ENCODE assay signal across 28 mouse cellular contexts in genomic region chr12:21322296-21322695, GRCm38 (mm10). TPM values are rescaled to one million over a fixed set of nuclear protein-coding genes. Genes with fewer than 3 reads are reported as not detected.
DNase-seq lines count a peak whose midpoint lies in the region; ATAC-seq lines count a peak whose summit lies in the region.
"Had no signal": no experiment of that assay in that cellular context is flagged by ENCODE, and none has a peak within 500 bp of the region (broad histone marks: within the 10 kb centered on the region; RNA-seq: fewer than 3 reads in every experiment).

No protein-coding gene starts in this region.

- no peaks in the 10 kb centered on the region for H3K9me3 ChIP-seq in heart, embryonic 15.5 days (replicated peaks)
- H3K9me3 ChIP-seq: embryonic facial prominence, embryonic 13.5 days; embryonic facial prominence, embryonic 15.5 days; forebrain, embryonic 10.5 days; forebrain, embryonic 12.5 days; G1E had no signal

- 92% methylated on average over 4 of the region's 4 CpGs for WGBS in heart, embryonic 15.5 days

- peaks cover 34% of the 10 kb centered on the region for H3K36me3 ChIP-seq in heart, embryonic 15.5 days

- peak; percentile 83 for DNase-seq in heart, adult 11 months
- DNase-seq in heart, adult 9 months (ENCODE audit: low spot score in 2 of 2) = no peak
- DNase-seq in heart, adult 8-10 months (ENCODE audit: low spot score) = no peak
- DNase-seq: adrenal gland, adult 8-10 months; adrenal gland, postnatal 14 days; adrenal gland, postnatal 36 days; B cell, adult 2 months; cerebellum, adult 18-20 months; cerebellum, adult 8-10 months; cerebellum, adult 9-11 months; cerebellum, postnatal 14 days; cerebellum, postnatal 36 days; embryo, embryonic 11 days had no signal

- H3K27ac ChIP-seq in heart, embryonic 15.5 days = no peak overlapping the region
- H3K27ac ChIP-seq: embryonic facial prominence, embryonic 13.5 days; embryonic facial prominence, embryonic 15.5 days; forebrain, embryonic 10.5 days; forebrain, embryonic 12.5 days had no signal

- no peak overlapping the region for H3K4me2 ChIP-seq in heart, embryonic 15.5 days
- H3K4me2 ChIP-seq: embryonic facial prominence, embryonic 13.5 days; embryonic facial prominence, embryonic 15.5 days; forebrain, embryonic 12.5 days had no signal

- no peak overlapping the region for H3K9ac ChIP-seq in heart, embryonic 15.5 days
- H3K9ac ChIP-seq: embryonic facial prominence, embryonic 13.5 days; embryonic facial prominence, embryonic 15.5 days; forebrain, embryonic 12.5 days had no signal

- no peaks in the 10 kb centered on the region for H3K27me3 ChIP-seq in heart, embryonic 15.5 days
- H3K27me3 ChIP-seq: CH12.LX; embryonic facial prominence, embryonic 13.5 days; embryonic facial prominence, embryonic 15.5 days; forebrain, embryonic 12.5 days; Patski had no signal

- H3K4me3 ChIP-seq in heart, embryonic 15.5 days = no peak overlapping the region
- H3K4me3 ChIP-seq: embryonic facial prominence, embryonic 13.5 days; embryonic facial prominence, embryonic 15.5 days; erythroblast, embryonic 14.5 days; forebrain, embryonic 10.5 days; forebrain, embryonic 12.5 days had no signal

- ATAC-seq in heart, embryonic 15.5 days (replicated peaks; ENCODE audit: insufficient number of reproducible peaks, insufficient read depth, low FRiP score, low read depth) = peak; percentile 21; the same call in 1 of the 2 replicates
- 0 out of 2 replicates have a peak, but pooled peaks have one; percentile 1 for ATAC-seq in monocyte, adult 5-6 weeks (replicated peaks; ENCODE audit: insufficient number of reproducible peaks, low FRiP score, low TSS enrichment, poor library complexity, severe bottlenecking)
- ATAC-seq in granulocyte monocyte progenitor cell, adult 5-6 weeks (replicated peaks; ENCODE audit: poor library complexity, severe bottlenecking) = no peak
- ATAC-seq: activated CD4-positive, CD25-positive, alpha-beta regulatory T cell, adult 4 months; CD4-positive, CD25-positive, alpha-beta regulatory T cell, adult 4 months; forebrain, embryonic 14.5 days; forebrain, embryonic 16.5 days; Patski had no signal

- peaks cover 1% of the 10 kb centered on the region; the same call in 1 of the 2 replicates for H3K4me1 ChIP-seq in heart, embryonic 15.5 days (replicated peaks)

RNA-seq across cellular contexts. Expression of gene Iah1, which starts 6.1 kb away (rescaled TPM):
- polyA plus RNA-seq in heart, embryonic 15.5 days (2015; fragmentation: Nextera tagmentation; extraction: Ambion mirVana) = 37.7 and 38.7 TPM in 2 replicates
- 10 to 100 TPM; 13.4 to 20.0 (median 16.6) TPM for total RNA-seq in heart, adult 8-10 months (2022)
- total RNA-seq in monocyte, adult 5-6 weeks (2017) = 10.9 to 21.8 TPM (median 14.6 TPM) in 3 replicates
- total RNA-seq in granulocyte monocyte progenitor cell, adult 5-6 weeks (2014; fragmentation: Nextera tagmentation) = 39.0 and 46.8 TPM in 2 replicates
- total RNA-seq in granulocyte monocyte progenitor cell, adult 5-6 weeks (2017) = 27.1 and 34.6 TPM in 2 replicates

RNA-seq across cellular contexts. Expression of gene Itgb1bp1, which starts 36.2 kb away (rescaled TPM):
- polyA plus RNA-seq in heart, embryonic 15.5 days (2015; fragmentation: Nextera tagmentation; extraction: Ambion mirVana) = 35.0 and 38.7 TPM in 2 replicates
- 10 to 100 TPM; 41.9 to 54.9 (median 43.9) TPM for total RNA-seq in heart, adult 8-10 months (2022)
- total RNA-seq in monocyte, adult 5-6 weeks (2017) = 25.2 to 56.4 TPM (median 39.1 TPM) in 3 replicates
- 32.0 and 33.8 TPM in 2 replicates for total RNA-seq in granulocyte monocyte progenitor cell, adult 5-6 weeks (2014; fragmentation: Nextera tagmentation)
- 32.7 and 40.8 TPM in 2 replicates for total RNA-seq in granulocyte monocyte progenitor cell, adult 5-6 weeks (2017)

RNA-seq across cellular contexts. Expression of gene Cpsf3, which starts 37.1 kb away (rescaled TPM):
- 63.1 and 69.1 TPM in 2 replicates for polyA plus RNA-seq in heart, embryonic 15.5 days (2015; fragmentation: Nextera tagmentation; extraction: Ambion mirVana)
- total RNA-seq in heart, adult 8-10 months (2022) = 10 to 100 TPM; 36.6 to 37.8 (median 37.7) TPM
- 90.5 to 117 TPM (median 105 TPM) in 3 replicates for total RNA-seq in monocyte, adult 5-6 weeks (2017)
- 123 and 125 TPM in 2 replicates for total RNA-seq in granulocyte monocyte progenitor cell, adult 5-6 weeks (2014; fragmentation: Nextera tagmentation)
- 100 and 103 TPM in 2 replicates for total RNA-seq in granulocyte monocyte progenitor cell, adult 5-6 weeks (2017)

RNA-seq across cellular contexts. Expression of gene Adam17, which starts 51.1 kb away (rescaled TPM):
- 25.1 and 30.2 TPM in 2 replicates for polyA plus RNA-seq in heart, embryonic 15.5 days (2015; fragmentation: Nextera tagmentation; extraction: Ambion mirVana)
- total RNA-seq in heart, adult 8-10 months (2022) = 10 to 100 TPM; 34.4 to 56.3 (median 43.4) TPM
- total RNA-seq in monocyte, adult 5-6 weeks (2017) = 104 to 119 TPM (median 113 TPM) in 3 replicates
- 40.7 and 44.9 TPM in 2 replicates for total RNA-seq in granulocyte monocyte progenitor cell, adult 5-6 weeks (2014; fragmentation: Nextera tagmentation)
- total RNA-seq in granulocyte monocyte progenitor cell, adult 5-6 weeks (2017) = 52.1 and 54.9 TPM in 2 replicates
